Mouse (Mus musculus): ENCODE measurements around the gene Gpx4.

The Gpx4 gene

GRCm38 (mm10) chr10:80047041-80047565 is at the start of gene Gpx4:
TSS of gene Gpx4 (plus strand) at chr10:80047166.
- no peak for DNase-seq (ENCODE audit: low read depth, low spot score)

- no peak for DNase-seq (ENCODE audit: low read depth, low spot score)
Measured at GRCm38 (mm10) chr10:79997819-79998218, 49.1 kb upstream of the Gpx4 start.

- DNase-seq (ENCODE audit: low read depth, low spot score): no peak
Measured at GRCm38 (mm10) chr10:80001945-80002344, 45.0 kb upstream of the Gpx4 start.

DNA sequence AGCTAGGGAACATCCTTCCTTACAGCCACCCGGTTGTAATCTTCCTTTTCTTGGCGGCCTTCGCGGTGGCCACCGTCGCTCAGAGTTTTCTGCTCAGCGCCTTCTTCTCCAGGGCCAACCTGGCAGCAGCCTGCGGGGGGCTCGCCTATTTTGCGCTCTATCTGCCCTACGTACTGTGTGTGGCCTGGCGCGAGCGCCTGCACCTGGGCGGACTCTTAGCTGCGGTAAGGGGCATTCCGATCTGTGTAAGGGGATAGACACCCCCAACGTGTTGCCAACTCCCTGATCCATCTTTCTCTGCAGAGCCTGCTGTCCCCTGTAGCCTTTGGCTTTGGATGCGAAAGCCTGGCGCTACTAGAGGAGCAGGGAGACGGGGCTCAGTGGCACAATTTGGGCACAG is 44.1 kb upstream of the Gpx4 start:
- DNase-seq (ENCODE audit: low read depth, low spot score): no peak

DNA sequence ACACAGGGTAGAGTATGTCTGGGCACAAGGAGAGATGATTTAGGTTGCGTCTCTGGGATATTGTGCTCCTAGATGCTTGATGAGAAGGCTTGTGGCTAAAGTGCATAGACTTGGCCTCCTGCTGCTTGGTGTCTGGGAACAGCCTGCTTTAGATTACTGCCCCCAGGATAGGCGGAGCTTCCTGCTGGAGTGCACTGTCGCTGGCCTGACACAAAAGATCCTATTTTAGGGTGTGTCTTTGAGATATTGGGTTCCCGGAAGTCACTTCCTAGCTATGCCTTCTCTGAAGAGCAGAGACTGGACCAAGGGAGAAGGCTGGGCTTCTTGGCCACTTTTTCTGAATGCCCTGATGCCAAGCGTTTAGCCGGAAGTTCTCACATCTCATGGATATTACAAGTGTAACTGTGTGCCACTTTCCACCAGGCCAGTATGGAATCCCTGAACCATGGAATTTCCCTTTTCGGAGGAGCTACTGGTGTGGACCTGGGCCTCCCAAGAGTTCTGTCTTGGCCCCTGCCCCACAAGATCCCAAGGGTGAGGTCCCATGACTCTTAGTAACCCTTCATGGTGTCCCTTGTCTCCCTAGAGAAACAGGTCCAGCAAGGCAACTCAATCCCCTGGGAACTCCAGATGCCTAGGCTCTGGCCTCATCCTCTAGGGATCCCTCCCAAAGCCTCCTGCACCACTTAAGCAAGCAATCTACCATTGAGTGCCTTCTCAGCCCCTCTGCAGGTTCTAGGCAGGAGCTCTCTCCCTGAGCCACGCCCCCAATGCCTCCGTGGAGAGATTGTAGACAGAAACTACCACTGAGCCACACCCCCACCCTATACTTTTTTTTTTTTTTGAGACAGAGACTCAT is 43.4 kb upstream of the Gpx4 start:
- DNase-seq (ENCODE audit: low read depth, low spot score): peak; percentile 66

DNA sequence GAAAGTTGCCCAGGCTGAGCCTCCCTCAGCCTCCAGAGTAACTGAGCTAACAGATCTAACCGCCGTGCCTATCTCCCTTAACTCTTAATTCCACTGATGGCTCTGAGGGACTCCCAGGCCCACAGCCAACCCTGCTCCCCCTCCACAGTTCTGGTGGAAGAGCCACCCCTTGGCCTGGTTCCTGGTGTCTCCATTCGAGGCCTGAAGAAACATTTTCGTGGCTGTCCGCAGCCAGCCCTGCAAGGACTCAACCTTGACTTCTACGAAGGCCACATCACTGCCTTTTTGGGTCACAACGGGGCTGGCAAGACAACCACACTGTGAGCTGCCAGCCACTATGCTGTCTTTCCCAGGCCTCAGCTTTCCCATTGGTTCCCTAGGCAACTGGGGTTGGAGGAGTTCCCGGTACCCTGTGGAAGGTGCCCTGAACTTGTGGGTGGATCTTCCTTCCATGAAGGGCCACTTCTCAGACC is 42.7 kb upstream of the Gpx4 start:
- DNase-seq (ENCODE audit: low read depth, low spot score): no peak

DNA sequence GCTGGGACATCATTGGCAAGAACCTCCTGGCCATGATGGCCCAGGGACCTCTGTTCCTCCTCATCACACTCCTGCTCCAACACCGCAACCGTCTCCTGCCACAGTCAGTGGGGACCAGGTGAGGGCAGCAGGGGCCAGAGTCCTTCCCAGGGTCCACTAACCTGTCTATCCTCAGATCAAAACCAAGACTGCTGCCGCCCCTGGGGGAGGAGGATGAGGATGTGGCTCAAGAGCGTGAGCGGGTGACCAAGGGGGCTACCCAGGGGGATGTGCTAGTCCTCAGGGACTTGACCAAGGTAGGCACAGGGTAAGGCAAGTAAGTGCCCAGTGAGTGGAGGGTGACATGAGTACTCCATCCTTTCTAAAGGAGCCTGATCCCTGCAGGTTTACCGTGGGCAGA is 35.2 kb upstream of the Gpx4 start:
- DNase-seq (ENCODE audit: low read depth, low spot score): no peak

DNA sequence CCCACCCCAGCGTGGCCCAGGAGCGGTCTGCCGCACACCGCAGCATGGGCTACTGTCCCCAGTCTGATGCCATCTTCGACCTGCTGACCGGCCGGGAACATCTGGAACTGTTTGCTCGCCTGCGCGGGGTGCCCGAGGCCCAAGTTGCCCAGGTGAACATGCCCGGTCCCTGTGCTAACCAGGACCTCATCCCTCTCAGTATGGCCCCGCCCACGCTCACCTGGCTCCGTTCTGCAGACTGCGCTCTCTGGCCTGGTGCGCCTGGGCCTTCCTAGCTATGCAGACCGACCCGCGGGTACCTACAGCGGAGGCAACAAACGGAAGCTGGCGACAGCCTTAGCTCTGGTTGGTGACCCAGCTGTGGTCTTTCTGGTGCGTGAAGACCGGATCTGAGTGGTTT is 33.4 kb upstream of the Gpx4 start:
- DNase-seq (ENCODE audit: low read depth, low spot score): no peak

GRCm38 (mm10) chr10:80014484-80015290 is 32.3 kb upstream of the Gpx4 start:
- DNase-seq (ENCODE audit: low read depth, low spot score): no peak

DNA sequence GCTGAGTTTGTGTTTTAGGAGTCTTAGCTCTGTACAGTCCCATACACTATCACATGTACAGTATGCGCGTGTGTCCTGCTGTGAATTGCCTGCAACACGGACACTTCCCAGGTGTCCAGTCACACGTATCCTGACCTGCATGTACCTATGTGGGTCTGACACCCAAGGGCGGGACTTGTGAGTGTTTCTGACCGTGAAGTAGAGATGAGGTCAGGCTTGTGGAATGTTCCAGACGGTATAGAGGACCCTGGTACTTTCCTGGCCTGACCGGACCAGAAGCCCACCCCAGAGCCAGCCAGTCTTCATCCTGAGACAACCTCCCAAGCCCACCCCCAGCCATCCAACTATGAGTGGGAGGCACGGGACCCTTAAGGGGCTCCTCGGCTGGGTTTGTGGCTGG is 31.4 kb upstream of the Gpx4 start:
- no peak for DNase-seq (ENCODE audit: low read depth, low spot score)

DNA sequence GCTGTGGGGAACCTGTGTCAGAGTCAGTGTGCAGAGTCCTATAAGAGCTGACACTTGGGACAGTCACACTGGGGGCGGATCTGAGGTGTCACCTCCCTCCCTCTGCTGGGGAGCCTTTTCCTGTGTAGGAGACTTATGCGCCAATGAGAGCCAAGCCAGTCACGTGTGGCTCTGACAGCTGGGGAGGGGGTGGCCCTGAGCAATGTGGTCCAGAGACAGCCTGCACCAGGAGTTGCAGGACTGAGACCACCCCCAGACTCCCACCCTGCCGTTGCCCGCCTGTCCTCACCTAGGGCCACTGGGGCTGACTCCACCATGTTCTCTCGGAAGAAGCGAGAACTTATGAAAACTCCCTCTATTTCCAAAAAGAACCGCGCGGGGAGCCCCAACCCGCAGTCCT is 30.5 kb upstream of the Gpx4 start, which contains the start of gene Arhgap45:
Gene Arhgap45, plus strand, starts transcription at position 143 of the 400 bp plus-strand sequence.
- no peak for DNase-seq (ENCODE audit: low read depth, low spot score)

- no peak for DNase-seq (ENCODE audit: low read depth, low spot score)
Measured at GRCm38 (mm10) chr10:80016931-80017330, 30.0 kb upstream of the Gpx4 start.

GRCm38 (mm10) chr10:80017361-80017760 is 29.6 kb upstream of the Gpx4 start:
- DNase-seq (ENCODE audit: low read depth, low spot score): no peak

DNA sequence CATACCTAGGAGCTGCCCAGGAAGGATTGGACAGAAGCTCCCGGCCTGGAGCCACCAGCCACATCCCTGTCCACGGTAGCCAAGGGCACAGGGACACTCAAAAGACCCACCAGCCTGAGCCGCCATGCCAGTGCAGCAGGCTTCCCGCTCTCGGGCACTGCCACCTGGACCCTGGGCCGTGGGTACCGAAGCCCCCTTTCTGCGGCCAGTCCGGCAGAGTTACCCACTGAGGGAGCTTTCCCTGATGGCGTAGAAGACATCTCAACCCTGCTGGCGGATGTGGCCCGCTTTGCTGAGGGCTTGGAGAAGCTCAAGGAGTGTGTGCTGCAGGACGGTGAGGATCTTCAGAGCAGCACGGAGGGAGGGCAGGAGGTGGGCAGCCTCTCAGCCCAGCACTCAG is 29.2 kb upstream of the Gpx4 start:
- DNase-seq (ENCODE audit: low read depth, low spot score): no peak

- DNase-seq (ENCODE audit: low read depth, low spot score): no peak
Measured at GRCm38 (mm10) chr10:80018739-80019297, 28.1 kb upstream of the Gpx4 start.

DNA sequence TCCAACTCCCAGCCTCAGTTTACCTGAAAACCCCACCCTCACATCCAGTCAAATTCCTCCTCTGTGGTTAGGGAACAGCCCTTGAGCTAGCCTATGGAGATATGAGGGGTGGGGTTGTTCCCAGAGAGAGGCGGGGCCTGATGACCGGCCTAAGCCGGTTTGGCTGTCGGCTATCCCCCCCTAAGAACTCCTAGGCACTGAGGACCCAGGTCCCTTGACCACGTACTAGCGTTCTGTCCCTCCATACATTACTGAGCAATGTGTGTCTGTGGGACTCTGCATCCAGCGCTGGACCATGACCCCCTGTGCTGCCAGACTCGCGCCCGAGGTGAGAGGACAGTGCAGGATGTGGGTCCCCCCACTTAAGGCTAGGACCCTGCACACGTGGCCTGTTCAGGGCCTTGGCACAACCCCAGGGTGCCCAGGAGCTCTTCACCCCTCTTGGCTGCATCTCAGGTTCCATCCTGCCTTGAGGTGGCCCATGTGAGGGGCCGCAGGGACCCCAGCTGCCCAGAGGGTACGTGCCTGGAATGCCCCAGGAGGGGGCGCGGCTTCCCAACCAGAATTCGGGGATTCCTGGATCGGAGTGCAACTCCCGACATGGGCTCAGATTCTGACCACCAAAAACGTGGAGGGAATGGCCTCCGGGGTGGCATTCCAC is 27.4 kb upstream of the Gpx4 start:
- DNase-seq (ENCODE audit: low read depth, low spot score): peak; percentile 58

- no peak for DNase-seq (ENCODE audit: low read depth, low spot score)
Measured at GRCm38 (mm10) chr10:80020191-80020590, 26.8 kb upstream of the Gpx4 start.

- no peak for DNase-seq (ENCODE audit: low read depth, low spot score)
Measured at GRCm38 (mm10) chr10:80020603-80021319, 26.2 kb upstream of the Gpx4 start.

GRCm38 (mm10) chr10:80021320-80021641 is 25.7 kb upstream of the Gpx4 start:
- DNase-seq (ENCODE audit: low read depth, low spot score): no peak

DNA sequence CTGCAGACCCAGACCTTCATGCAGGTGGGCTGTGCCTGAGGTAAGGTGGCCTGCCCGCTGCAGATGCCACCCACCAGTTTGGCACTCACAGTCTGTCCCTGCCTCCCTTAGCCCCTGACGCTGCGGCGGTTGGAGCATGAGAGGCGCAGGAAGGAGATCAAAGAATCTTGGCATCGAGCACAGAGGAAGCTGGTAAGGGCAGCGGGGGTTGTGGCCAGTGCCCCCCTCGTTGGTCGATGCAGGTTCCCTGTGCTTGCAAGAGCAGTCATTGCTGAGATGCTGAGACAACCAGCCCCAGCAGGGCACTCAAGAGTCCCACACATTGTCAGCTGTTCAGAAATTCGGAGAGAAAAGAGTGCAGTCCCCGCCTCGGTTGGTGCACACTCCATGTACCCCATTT is 24.8 kb upstream of the Gpx4 start:
- no peak for DNase-seq (ENCODE audit: low read depth, low spot score)

GRCm38 (mm10) chr10:80022806-80023205 is 24.2 kb upstream of the Gpx4 start:
- no peak for DNase-seq (ENCODE audit: low read depth, low spot score)
